8 mouse cellular contexts compared by ENCODE assay signal in the genomic region with DNA sequence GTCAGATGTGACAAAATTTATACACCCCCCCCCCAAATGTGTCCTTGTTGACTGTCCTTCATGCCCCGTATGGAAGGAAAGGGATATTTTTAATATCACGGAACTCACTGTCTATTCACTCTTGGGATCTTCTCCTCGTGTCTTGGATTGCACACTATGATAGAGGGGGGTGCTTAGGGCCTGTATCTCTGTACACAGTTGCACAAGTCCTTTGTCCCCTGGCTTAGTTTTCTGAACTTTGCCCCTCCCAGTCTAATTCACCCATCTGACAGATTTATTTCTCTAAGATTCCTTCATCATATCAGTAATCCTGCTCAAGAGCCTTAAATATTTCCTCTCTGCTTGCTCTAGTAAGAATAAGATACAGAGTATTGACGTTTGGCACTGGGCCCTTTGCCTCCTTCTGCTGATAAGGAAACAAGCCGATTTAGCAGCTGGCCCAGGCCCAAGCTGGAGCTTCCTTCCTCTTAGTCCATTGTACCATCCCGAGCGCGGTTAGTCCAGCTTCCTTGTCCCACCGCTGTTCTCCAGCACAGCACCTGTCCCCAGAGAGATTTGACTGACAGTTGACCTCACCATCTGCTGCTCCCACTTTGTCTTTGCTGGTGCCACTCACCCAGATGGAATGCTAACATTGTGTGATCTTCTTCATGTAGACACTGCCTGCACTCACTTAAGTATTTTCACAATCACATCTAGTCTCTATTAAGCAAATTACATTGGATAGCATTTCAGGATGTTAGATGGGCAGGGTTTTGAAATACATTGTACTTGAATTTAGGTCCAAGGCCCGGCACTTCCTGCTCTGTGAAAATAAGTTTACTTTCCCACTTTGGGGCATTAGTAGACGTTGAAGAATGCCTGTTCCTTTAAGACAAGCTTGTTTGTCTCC.
DNase-seq lines count a peak whose midpoint lies in the region; ATAC-seq and TF ChIP-seq lines count a peak whose summit lies in the region.

No protein-coding gene starts in this region.

- DNase-seq in cerebellum, postnatal 14 days, result peak; percentile 47 to 69
- DNase-seq in 416B (ENCODE audit: low read depth), result peak; percentile 75
- peak in 1 of 2 experiments; percentile 17 for DNase-seq in layer of hippocampus, adult 2 months (ENCODE audit: low spot score in 2 of 2)
- no peak for DNase-seq in c-Kit-positive CD71-positive TER-119-positive erythroid progenitor cells, embryonic 14.5 days (ENCODE audit: low spot score)

- no peak for TF ChIP-seq CTCF in layer of hippocampus, adult 2 months (conservative IDR thresholded peaks at IDR 0.05)

- no peaks in the 10 kb centered on the region for H3K27me3 ChIP-seq in forebrain, embryonic 16.5 days (replicated peaks; ENCODE audit: control insufficient read depth, insufficient read depth, low read length)
- no peaks in the 10 kb centered on the region for H3K27me3 ChIP-seq in neural tube, embryonic 14.5 days (ENCODE audit: control insufficient read depth, insufficient read depth, low read length)

- no peak overlapping the region for H3K4me2 ChIP-seq in forebrain, embryonic 16.5 days (ENCODE audit: low read length)
- no peak overlapping the region for H3K4me2 ChIP-seq in neural tube, embryonic 14.5 days (ENCODE audit: low read depth, low read length)

- ATAC-seq in cerebellum, adult (ENCODE audit: insufficient number of reproducible peaks, low FRiP score, low TSS enrichment), result no peak
- ATAC-seq in forebrain, embryonic 16.5 days, result peak; percentile 40; the same call in 1 of the 2 replicates
- ATAC-seq in hematopoietic stem cell, adult 5-6 weeks (replicated peaks in 1 of 2; ENCODE audit: insufficient read depth in 1 of 2, low FRiP score in 2 of 2, low TSS enrichment in 1 of 2, low read depth in 1 of 2, poor library complexity in 2 of 2, severe bottlenecking in 2 of 2), result peak; percentile 40 to 77; a peak in 3 of 4 replicates
- peak; percentile 31; the same call in 1 of the 2 replicates for ATAC-seq in neural tube, embryonic 14.5 days (ENCODE audit: low read depth)

- H3K4me1 ChIP-seq in forebrain, embryonic 16.5 days (replicated peaks; ENCODE audit: control insufficient read depth, insufficient read depth, low read length), result peaks cover 7% of the 10 kb centered on the region; the same call in 1 of the 2 replicates
- 0 out of 2 replicates have a peak, but pooled peaks cover 2% of the 10 kb centered on the region for H3K4me1 ChIP-seq in neural tube, embryonic 14.5 days (ENCODE audit: control insufficient read depth, insufficient read depth, low read length)

- H3K9me3 ChIP-seq in forebrain, embryonic 16.5 days (ENCODE audit: control insufficient read depth, low read length), result no peaks in the 10 kb centered on the region
- H3K9me3 ChIP-seq in neural tube, embryonic 14.5 days (ENCODE audit: control insufficient read depth, low read length), result no peaks in the 10 kb centered on the region

- 70% methylated on average over 11 of the region's 11 CpGs for WGBS in forebrain, embryonic 16.5 days
- 56% methylated on average over 11 of the region's 11 CpGs for WGBS in neural tube, embryonic 14.5 days

- H3K27ac ChIP-seq in forebrain, embryonic 16.5 days (ENCODE audit: low read length), result no peak overlapping the region
- H3K27ac ChIP-seq in layer of hippocampus, adult 2 months, result peak overlapping the region; percentile 54
- H3K27ac ChIP-seq in neural tube, embryonic 14.5 days (ENCODE audit: low read depth, low read length), result no peak overlapping the region

- H3K4me3 ChIP-seq in forebrain, embryonic 16.5 days (replicated peaks; ENCODE audit: low read length), result no peak overlapping the region
- H3K4me3 ChIP-seq in layer of hippocampus, adult 2 months, result no peak overlapping the region
- H3K4me3 ChIP-seq in neural tube, embryonic 14.5 days (ENCODE audit: low read depth, low read length), result no peak overlapping the region

- H3K9ac ChIP-seq in forebrain, embryonic 16.5 days (replicated peaks; ENCODE audit: low read depth, low read length), result no peak overlapping the region
- H3K9ac ChIP-seq in neural tube, embryonic 14.5 days (replicated peaks; ENCODE audit: low read depth, low read length), result no peak overlapping the region

- H3K36me3 ChIP-seq in forebrain, embryonic 16.5 days (ENCODE audit: control insufficient read depth, insufficient read depth), result no peaks in the 10 kb centered on the region
- H3K36me3 ChIP-seq in neural tube, embryonic 14.5 days (ENCODE audit: control insufficient read depth, insufficient read depth, low read length), result no peaks in the 10 kb centered on the region
